Mouse (Mus musculus) intestine, embryonic 16.5 days (tissue): ENCODE data around the gene Cdk5rap1. TPM values are rescaled to one million over a fixed set of nuclear protein-coding genes. Genes with fewer than 3 reads are reported as not detected.
A peak's percentile ranks its signal among the peaks of the same experiment; 100 is the strongest.
"Not testable (repeated sequence)": the region's sequence is repeated elsewhere in the genome, so short reads cannot be mapped to it uniquely, and the experiment has no call there.

ENCODE experiments used
- ATAC-seq: fragments of 200-750 bp; cut with Nextera tagmentation; 2 replicates; pipeline ENCODE4 v1.8.0; 2017; ENCODE audit warnings: moderate TSS enrichment, moderate library complexity
- H3K27ac ChIP-seq: fragments of 300-500 bp; sonication (generic); 2 replicates; pipeline ENCODE4 v1.5.1; 2014; ENCODE audit warnings: mild to moderate bottlenecking, low read length
- H3K27me3 ChIP-seq: fragments of 300-500 bp; sonication (generic); replicated peaks from 2 replicates; pipeline ENCODE4 v1.6.1; 2014; ENCODE audit warnings: low read length, control low read depth, mixed read lengths; ENCODE audit not compliant: control insufficient read depth, insufficient read depth
- H3K36me3 ChIP-seq: fragments of 300-500 bp; sonication (generic); 2 replicates; pipeline ENCODE4 v1.6.1; 2014; ENCODE audit warnings: low read length, control low read depth; ENCODE audit not compliant: control insufficient read depth, insufficient read depth
- H3K4me1 ChIP-seq: fragments of 300-500 bp; sonication (generic); 2 replicates; pipeline ENCODE4 v1.6.1; 2014; ENCODE audit warnings: low read length, control low read depth, mixed read lengths; ENCODE audit not compliant: control insufficient read depth, insufficient read depth
- H3K4me2 ChIP-seq: fragments of 300-500 bp; sonication (generic); 2 replicates; pipeline ENCODE4 v1.6.1; 2014; ENCODE audit warnings: low read depth, low read length, control low read depth
- H3K4me3 ChIP-seq: fragments of 300-500 bp; sonication (generic); 2 replicates; pipeline ENCODE4 v1.5.1; 2014; ENCODE audit warnings: mild to moderate bottlenecking, low read length
- H3K9ac ChIP-seq: fragments of 300-500 bp; sonication (generic); 2 replicates; pipeline ENCODE4 v1.6.1; 2014; ENCODE audit warnings: low read depth, low read length
- H3K9me3 ChIP-seq: fragments of 300-500 bp; sonication (generic); 2 replicates; pipeline ENCODE4 v1.6.1; 2016; ENCODE audit warnings: low read length, control low read depth; ENCODE audit not compliant: control insufficient read depth
- WGBS: fragments of 180-500 bp; shearing (Covaris S2); extraction: QIAGEN DNeasy Blood & Tissue Kit; methylation state at CpG from one replicate; pipeline ENCODE4 v1.1.7; 2014; 5-methylcytosine and 5-hydroxymethylcytosine counted together
- polyA plus RNA-seq: library from polyadenylated mRNA; unstranded; fragments of >200 nt; fragmentation: Nextera tagmentation; extraction: Ambion mirVana; gene quantifications from 2 replicates; pipeline ENCODE4 v1.2.1, GENCODE M21; 2015

The Cdk5rap1 gene
- polyA plus RNA-seq, 1 experiment from 2014 or later, result 18.1 TPM

- H3K27me3 ChIP-seq, result no peaks in the 10 kb centered on the region
- peak; percentile 94 for ATAC-seq
- H3K4me2 ChIP-seq, result no peak overlapping the region
- H3K36me3 ChIP-seq, result no peaks in the 10 kb centered on the region
- H3K4me3 ChIP-seq, result no peak overlapping the region
- no peaks in the 10 kb centered on the region for H3K9me3 ChIP-seq
- H3K4me1 ChIP-seq, result peaks cover 7% of the 10 kb centered on the region; the same call in 1 of the 2 replicates
- no peak overlapping the region for H3K9ac ChIP-seq
- peak overlapping the region; percentile 18; the same call in 1 of the 2 replicates for H3K27ac ChIP-seq
- WGBS, result 68% methylated on average over 11 of the region's 11 CpGs
Measured at GRCm38 (mm10) chr2:154390180-154390964, 17.6 kb upstream of the Cdk5rap1 start.

DNA sequence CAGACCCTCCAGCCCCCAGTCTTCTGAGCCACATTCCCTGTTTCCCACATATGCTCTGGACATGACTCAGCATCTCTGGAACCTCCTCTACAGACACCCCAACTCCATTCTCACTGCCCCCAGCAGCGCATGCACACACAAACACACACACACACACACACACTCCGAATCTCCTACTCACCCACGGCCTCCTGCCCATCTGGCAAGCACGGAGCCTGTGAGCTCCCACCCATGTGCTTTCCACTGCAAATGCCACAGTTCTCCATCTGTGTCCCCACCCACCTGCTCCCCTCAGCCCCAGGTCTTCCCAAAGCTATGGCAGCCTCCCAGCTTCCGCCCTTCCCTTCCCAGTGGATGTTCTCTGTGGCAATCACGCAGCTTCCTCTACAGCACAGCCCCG is 6.3 kb upstream of the Cdk5rap1 start:
- no peaks in the 10 kb centered on the region for H3K36me3 ChIP-seq
- H3K4me1 ChIP-seq, result no peaks in the 10 kb centered on the region
- WGBS, result 85% methylated on average over 7 of the region's 7 CpGs
- H3K9ac ChIP-seq, result no peak overlapping the region
- no peak overlapping the region for H3K27ac ChIP-seq
- H3K4me2 ChIP-seq, result no peak overlapping the region
- ATAC-seq, result no peak
- H3K27me3 ChIP-seq, result no peaks in the 10 kb centered on the region
- no peak overlapping the region for H3K4me3 ChIP-seq
- no peaks in the 10 kb centered on the region for H3K9me3 ChIP-seq

DNA sequence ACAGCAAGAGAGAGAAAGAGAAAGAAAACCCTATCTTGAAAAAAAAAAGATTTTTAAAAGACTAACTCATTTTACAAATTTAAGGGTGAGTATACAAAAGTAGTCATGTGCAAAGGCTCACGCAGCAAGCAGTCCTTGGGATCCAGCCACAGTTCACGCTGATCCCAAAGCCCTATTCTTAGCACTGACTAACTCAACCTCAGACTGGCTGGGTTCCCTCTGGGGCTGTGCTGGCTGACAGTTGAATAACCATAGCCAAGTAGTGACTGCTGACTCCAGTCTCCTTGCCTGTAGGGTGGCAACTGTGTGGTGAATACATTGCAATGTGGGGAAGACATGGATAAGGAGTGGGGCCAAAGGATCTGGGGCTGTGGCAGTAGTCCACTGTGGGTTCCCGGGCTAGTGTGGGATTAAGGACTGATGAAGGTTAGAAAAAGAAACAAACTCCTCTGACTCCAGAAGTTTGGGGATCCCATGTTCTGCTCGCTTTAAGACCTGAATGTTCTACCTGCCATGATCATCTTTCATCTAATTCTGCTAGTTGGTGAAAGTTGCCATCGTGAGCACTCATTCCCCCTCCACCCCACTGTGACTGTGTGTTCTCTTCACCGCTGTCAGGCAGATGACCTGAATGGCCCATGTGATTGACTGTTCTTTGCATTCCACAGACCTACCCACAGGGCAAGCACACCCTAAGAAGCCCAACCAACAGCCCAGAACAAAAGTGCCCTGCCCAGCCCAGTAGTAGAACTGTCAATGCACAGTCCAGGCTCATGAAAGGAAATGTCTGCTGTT is 2.2 kb upstream of the Cdk5rap1 start:
- no peaks in the 10 kb centered on the region for H3K27me3 ChIP-seq
- no peak overlapping the region for H3K4me2 ChIP-seq
- H3K9ac ChIP-seq, result no peak overlapping the region
- no peaks in the 10 kb centered on the region for H3K36me3 ChIP-seq
- H3K9me3 ChIP-seq, result no peaks in the 10 kb centered on the region
- ATAC-seq, result no peak
- no peak overlapping the region for H3K4me3 ChIP-seq
- 85% methylated on average over 6 of the region's 6 CpGs for WGBS
- H3K27ac ChIP-seq, result no peak overlapping the region
- peaks cover 4% of the 10 kb centered on the region; the same call in 1 of the 2 replicates for H3K4me1 ChIP-seq

DNA sequence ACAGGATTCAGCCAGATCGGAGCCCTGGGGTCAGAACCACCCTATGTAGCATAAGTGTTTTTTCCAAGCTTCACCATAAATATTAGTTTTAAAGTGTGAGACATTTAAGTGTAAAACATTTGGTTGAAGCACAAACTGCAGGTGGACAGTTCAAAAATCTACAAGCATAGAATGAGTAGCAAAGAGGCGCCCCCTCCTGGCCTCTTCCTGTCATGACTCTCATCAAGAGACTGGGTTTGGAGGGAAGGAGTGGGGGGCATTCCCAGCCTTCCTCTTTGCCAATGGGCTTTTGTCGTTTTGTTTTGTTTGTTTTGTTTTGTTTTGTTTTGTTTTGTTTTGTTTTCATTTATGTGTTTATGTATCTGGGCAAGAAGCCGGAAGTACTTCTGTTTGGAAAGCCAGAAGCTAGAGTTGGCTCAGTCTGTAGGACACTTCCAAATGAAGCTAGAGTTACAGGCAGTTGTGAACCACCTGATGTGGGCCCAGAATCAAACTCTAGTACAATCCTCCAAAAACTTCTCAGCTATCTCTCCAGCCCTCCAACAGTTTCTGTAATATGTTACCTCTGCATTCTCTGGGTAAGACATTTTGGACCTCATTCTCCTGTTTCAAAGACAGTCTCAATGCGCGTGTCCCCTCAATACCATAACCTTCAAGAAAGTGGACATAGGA is 1.3 kb upstream of the Cdk5rap1 start:
- Histone ChIP-seq H3K27me3 (no peaks in the 10 kb centered on the region), H3K4me2 (no peak overlapping the region), H3K27ac (no peak overlapping the region), H3K9ac (no peak overlapping the region), H3K4me1 (peaks cover 4% of the 10 kb centered on the region; the same call in 1 of the 2 replicates), H3K4me3 (no peak overlapping the region), H3K9me3 (no peaks in the 10 kb centered on the region), H3K36me3 (no peaks in the 10 kb centered on the region)
- ATAC-seq, result no peak
- 59% methylated on average over 6 of the region's 6 CpGs for WGBS

GRCm38 (mm10) chr2:154372151-154372829 is 520 bp downstream of the Cdk5rap1 start:
- no peaks in the 10 kb centered on the region for H3K27me3 ChIP-seq
- H3K4me3 ChIP-seq, result peak overlapping the region; percentile 90
- H3K9me3 ChIP-seq, result no peaks in the 10 kb centered on the region
- peak overlapping the region; percentile 99 for H3K9ac ChIP-seq
- H3K4me1 ChIP-seq, result peaks cover 4% of the 10 kb centered on the region; the same call in 1 of the 2 replicates
- no peaks in the 10 kb centered on the region for H3K36me3 ChIP-seq
- H3K27ac ChIP-seq, result peak overlapping the region; percentile 98
- ATAC-seq, result peak; percentile 90
- peak overlapping the region; percentile 69 for H3K4me2 ChIP-seq
- under 1% methylated on average over 42 of the region's 42 CpGs for WGBS

- 96% methylated on average over 1 of the region's 1 CpGs for WGBS
- H3K9me3 ChIP-seq, result no peaks in the 10 kb centered on the region
- H3K4me1 ChIP-seq, result peaks cover 4% of the 10 kb centered on the region; the same call in 1 of the 2 replicates
- H3K27ac ChIP-seq, result no peak overlapping the region
- no peak overlapping the region for H3K4me2 ChIP-seq
- no peak overlapping the region for H3K9ac ChIP-seq
- H3K27me3 ChIP-seq, result no peaks in the 10 kb centered on the region
- ATAC-seq, result no peak
- no peak overlapping the region for H3K4me3 ChIP-seq
- peaks cover 4% of the 10 kb centered on the region for H3K36me3 ChIP-seq
Measured at GRCm38 (mm10) chr2:154367510-154367909, 5.3 kb downstream of the Cdk5rap1 start.

DNA sequence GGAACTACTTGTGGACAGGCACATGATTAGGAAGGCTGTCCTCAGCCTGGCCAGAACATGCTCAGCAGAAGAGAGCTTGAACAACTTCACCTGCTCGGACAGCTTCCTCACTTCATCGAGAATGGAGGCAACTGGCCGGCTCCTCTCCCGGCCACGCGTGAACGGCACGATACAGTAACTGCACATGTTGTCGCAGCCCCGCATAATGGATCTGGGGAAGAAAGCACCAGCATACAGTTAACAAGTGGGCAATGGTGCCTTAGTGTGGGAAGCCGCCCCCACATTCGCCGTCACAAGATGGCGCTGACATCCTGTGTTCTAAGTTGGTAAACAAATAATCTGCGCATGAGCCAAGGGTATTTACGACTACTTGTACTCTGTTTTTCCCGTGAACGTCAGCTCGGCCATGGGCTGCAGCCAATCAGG is 18.8 kb downstream of the Cdk5rap1 start:
- 75% methylated on average over 14 of the region's 19 CpGs for WGBS
- H3K9ac ChIP-seq, result peak overlapping the region; percentile 36; the same call in 1 of the 2 replicates
- not testable (repeated sequence) for H3K9me3 ChIP-seq, H3K27me3 ChIP-seq, H3K27ac ChIP-seq, H3K36me3 ChIP-seq, H3K4me1 ChIP-seq, H3K4me2 ChIP-seq
- peak; percentile 67 for ATAC-seq
- peak overlapping the region; percentile 38 for H3K4me3 ChIP-seq

- Histone ChIP-seq H3K4me3 (no peak overlapping the region), H3K27me3 (no peaks in the 10 kb centered on the region), H3K9me3 (no peaks in the 10 kb centered on the region), H3K4me2 (no peak overlapping the region), H3K4me1 (no peaks in the 10 kb centered on the region), H3K9ac (no peak overlapping the region), H3K27ac (no peak overlapping the region), H3K36me3 (peaks cover 2% of the 10 kb centered on the region; the same call in 1 of the 2 replicates)
- no peak for ATAC-seq
- 81% methylated on average over 3 of the region's 3 CpGs for WGBS
Measured at GRCm38 (mm10) chr2:154348152-154348551, 24.7 kb downstream of the Cdk5rap1 start.
